Mouse (Mus musculus): ENCODE data around the gene Tex45.

GRCm38 (mm10) chr8:3515260-3515671, 44.6 kb downstream of the Tex45 start, which contains the start of gene Pnpla6:
- TF ChIP-seq CTCF (IDR thresholded peaks at IDR 0.05; ENCODE audit: low read depth): no peak
- TF ChIP-seq EP300 (IDR thresholded peaks at IDR 0.05; ENCODE audit: low read depth): no peak

All from liver, embryonic 14.5 days (tissue).